Mouse (Mus musculus): ENCODE measurements around the gene Sae1.

GRCm38 (mm10) chr7:16298927-16299326 lies 88.7 kb downstream of the Sae1 start:
- TF ChIP-seq POLR2A (IDR thresholded peaks at IDR 0.05; ENCODE audit: insufficient read length, low read depth) (no peak), CEBPB (IDR thresholded peaks at IDR 0.05; ENCODE audit: insufficient read depth, poor library complexity, severe bottlenecking) (no peak), MYOG (IDR thresholded peaks at IDR 0.05; ENCODE audit: control insufficient read depth in 1 of 3, insufficient read depth in 1 of 3, insufficient read length in 2 of 3, low read depth in 2 of 3) (no peak), E2F4 (IDR thresholded peaks at IDR 0.05; ENCODE audit: insufficient read depth) (no peak), TCF12 (IDR thresholded peaks at IDR 0.05; ENCODE audit: insufficient read depth, poor library complexity, severe bottlenecking) (no peak), MAX (IDR thresholded peaks at IDR 0.05; ENCODE audit: low read depth) (no peak)
